9 mouse cellular contexts compared by ENCODE assay signal in the genomic region with DNA sequence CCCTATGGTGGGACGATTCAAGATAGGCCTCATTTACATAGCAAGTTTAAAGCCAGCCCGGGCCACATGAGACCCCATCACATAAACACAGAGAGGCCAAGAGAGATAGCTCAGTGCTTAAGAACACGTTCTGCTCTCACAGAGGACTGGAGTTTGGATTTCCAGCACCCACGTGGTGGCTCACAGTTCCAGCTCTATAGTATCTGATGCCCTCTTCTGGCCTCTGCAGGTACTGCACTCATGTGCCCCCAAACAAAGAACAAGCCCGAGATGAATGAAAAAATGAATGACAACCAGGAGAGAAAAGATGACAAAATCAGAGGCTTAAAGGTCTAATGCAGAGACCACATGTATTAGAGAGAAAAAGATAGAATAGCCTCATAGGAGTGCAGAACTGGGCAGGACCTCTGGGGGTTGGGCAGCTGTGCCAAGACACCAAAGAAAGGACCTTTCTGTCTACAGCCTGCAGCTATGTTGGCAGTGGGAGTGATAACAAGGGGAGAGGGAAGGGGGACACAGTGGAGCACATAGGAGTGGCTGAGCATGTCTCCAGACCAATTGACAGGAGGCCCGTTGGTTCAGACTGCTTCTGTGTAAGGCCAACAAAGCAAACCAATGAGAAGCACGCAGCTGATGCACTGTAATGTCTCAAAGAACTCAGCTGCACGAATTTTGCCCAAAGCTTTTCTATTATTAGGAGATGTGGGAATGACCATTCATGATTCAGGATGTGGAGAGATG. TPM values are rescaled to one million over a fixed set of nuclear protein-coding genes. Genes with fewer than 3 reads are reported as not detected.
DNase-seq lines count a peak whose midpoint lies in the region; ATAC-seq and TF ChIP-seq lines count a peak whose summit lies in the region.
"Had no signal": no experiment of that assay in that cellular context is flagged by ENCODE, and none has a peak within 500 bp of the region (broad histone marks: within the 10 kb centered on the region; RNA-seq: fewer than 3 reads in every experiment).

No protein-coding gene starts in this region.

- no peak overlapping the region for H3K9ac ChIP-seq in liver, postnatal 0 days (replicated peaks)

- H3K27me3 ChIP-seq in liver, postnatal 0 days (ENCODE audit: insufficient read depth, low read length) = no peaks in the 10 kb centered on the region

- peak; percentile 23 for DNase-seq in gastrocnemius, postnatal 14 days
- DNase-seq in gastrocnemius, postnatal 4 days (ENCODE audit: low spot score in 2 of 2) = no peak
- peak; percentile 23 for DNase-seq in ovary, postnatal 36 days (ENCODE audit: low spot score)
- DNase-seq in ovary, postnatal 10 days (ENCODE audit: low spot score) = no peak
- DNase-seq in liver, postnatal 0 days = peak; percentile 54
- peak; percentile 76 for DNase-seq in testis, postnatal 10 days (ENCODE audit: low spot score)
- DNase-seq in right cerebral cortex, postnatal 36 days (ENCODE audit: low spot score in 2 of 2) = no peak

- no peaks in the 10 kb centered on the region for H3K4me1 ChIP-seq in bone marrow macrophage, adult 2 months (ENCODE audit: control insufficient read depth, insufficient read depth, low read length)
- peaks cover 3% of the 10 kb centered on the region; the same call in 1 of the 2 replicates for H3K4me1 ChIP-seq in liver, postnatal 0 days (ENCODE audit: insufficient read depth)

- H3K4me2 ChIP-seq in liver, postnatal 0 days (ENCODE audit: low read depth, low read length) = no peak overlapping the region

- no peak for TF ChIP-seq POLR2A in bone marrow macrophage, adult 2 months (IDR thresholded peaks at IDR 0.05; ENCODE audit: borderline replicate concordance, low read depth, low read length)

- H3K4me3 ChIP-seq in bone marrow macrophage, adult 2 months (ENCODE audit: insufficient read depth, low read length) = no peak overlapping the region
- H3K4me3 ChIP-seq in liver, postnatal 0 days (ENCODE audit: low read depth, low read length) = no peak overlapping the region

- H3K36me3 ChIP-seq in liver, postnatal 0 days (replicated peaks; ENCODE audit: insufficient read depth, low read length) = no peaks in the 10 kb centered on the region

- 0 out of 2 replicates have a peak, but pooled peaks cover 2% of the 10 kb centered on the region for H3K9me3 ChIP-seq in liver, postnatal 0 days (ENCODE audit: low read length)

- no peak for TF ChIP-seq EP300 in liver, postnatal 0 days (IDR thresholded peaks at IDR 0.05; ENCODE audit: low read depth)

- H3K27ac ChIP-seq in bone marrow macrophage, adult 2 months (ENCODE audit: insufficient read depth, low read depth, low read length) = no peak overlapping the region
- H3K27ac ChIP-seq in liver, postnatal 0 days (ENCODE audit: low read depth) = no peak overlapping the region

- no peak for ATAC-seq in liver, postnatal 0 days

- intact Hi-C loops in gastrocnemius, postnatal 14 days (cut with DNase I; ENCODE audit: low total_unique reads) = no loop called here

- 43% methylated on average over 8 of the region's 8 CpGs for WGBS in liver, postnatal 0 days (ENCODE audit: insufficient replicate concordance)

- TF ChIP-seq CTCF in bone marrow macrophage, adult 2 months (IDR thresholded peaks at IDR 0.05; ENCODE audit: low read depth, low read length) = peak; percentile 46
- TF ChIP-seq CTCF in liver, postnatal 0 days (IDR thresholded peaks at IDR 0.05; ENCODE audit: low read depth) = peak; percentile 76

RNA-seq across cellular contexts. Expression of a gene that starts 21.6 kb away (rescaled TPM):
- not detected for total RNA-seq in gastrocnemius, postnatal 14 days (2021)
- not detected for total RNA-seq in gastrocnemius, postnatal 4 days (2021)
- polyA plus RNA-seq in bone marrow macrophage, adult 2 months (2012; ENCODE audit: insufficient read depth, insufficient read length, missing spikeins) = not detected in 2 replicates
- polyA plus RNA-seq in liver, postnatal 0 days (2015; fragmentation: Nextera tagmentation; extraction: Ambion mirVana) = not detected in 2 replicates
- polyA plus RNA-seq: large intestine, adult 2 months had no signal

RNA-seq across cellular contexts. Expression of a gene that starts 35.4 kb away (rescaled TPM):
- under 1 TPM in 1 of 2 experiments, not detected in 1; 0.10 TPM for total RNA-seq in gastrocnemius, postnatal 14 days (2021)
- total RNA-seq in gastrocnemius, postnatal 4 days (2021) = under 1 TPM; 0.10 to 0.13 TPM
- polyA plus RNA-seq in bone marrow macrophage, adult 2 months (2012; ENCODE audit: insufficient read depth, insufficient read length, missing spikeins) = not detected in 2 replicates
- polyA plus RNA-seq in liver, postnatal 0 days (2015; fragmentation: Nextera tagmentation; extraction: Ambion mirVana) = 1.1 and 1.4 TPM in 2 replicates

RNA-seq across cellular contexts. Expression of a gene that starts 56.4 kb away (rescaled TPM):
- total RNA-seq in gastrocnemius, postnatal 14 days (2021) = not detected
- under 1 TPM in 1 of 2 experiments, not detected in 1; 0.15 TPM for total RNA-seq in gastrocnemius, postnatal 4 days (2021)
- 11.0 and 14.9 TPM in 2 replicates for polyA plus RNA-seq in bone marrow macrophage, adult 2 months (2012; ENCODE audit: insufficient read depth, insufficient read length, missing spikeins)
- 1.6 and 1.7 TPM in 2 replicates for polyA plus RNA-seq in liver, postnatal 0 days (2015; fragmentation: Nextera tagmentation; extraction: Ambion mirVana)

Comparison
In these comparisons a context has a peak if more than half of its experiments do, and no peak if none do; other contexts are left out.
1. DNase-seq: peak in gastrocnemius, postnatal 14 days (single experiment), ovary, postnatal 36 days (single experiment), liver, postnatal 0 days (single experiment) and testis, postnatal 10 days (single experiment); none in gastrocnemius, postnatal 4 days (0 of 2), ovary, postnatal 10 days (single experiment) and right cerebral cortex, postnatal 36 days (0 of 2).